Mouse (Mus musculus) heart, embryonic 16.5 days (tissue): ENCODE measurements around the gene Olfr469. TPM values are rescaled to one million over a fixed set of nuclear protein-coding genes. Genes with fewer than 3 reads are reported as not detected.
"Not testable (repeated sequence)": the region's sequence is repeated elsewhere in the genome, so short reads cannot be mapped to it uniquely, and the experiment has no call there.

ENCODE experiments used
- ATAC-seq: fragments of 200-750 bp; cut with Nextera tagmentation; replicated peaks from 2 replicates; pipeline ENCODE4 v1.8.0; 2017; ENCODE audit warnings: moderate number of reproducible peaks; ENCODE audit not compliant: insufficient read depth, low FRiP score; ENCODE audit errors: extremely low read depth
- H3K27ac ChIP-seq: fragments of 300-500 bp; sonication (generic); 2 replicates; pipeline ENCODE4 v1.5.1; 2014; ENCODE audit warnings: mild to moderate bottlenecking, low read length, control low read depth, moderate library complexity
- H3K27me3 ChIP-seq: fragments of 300-500 bp; sonication (generic); 2 replicates; pipeline ENCODE4 v1.6.1; 2014; ENCODE audit warnings: low read length, mixed read lengths; ENCODE audit not compliant: control insufficient read depth, insufficient read depth
- H3K36me3 ChIP-seq: fragments of 300-500 bp; sonication (generic); 2 replicates; pipeline ENCODE4 v1.6.1; 2014; ENCODE audit not compliant: control insufficient read depth, insufficient read depth
- H3K4me1 ChIP-seq: fragments of 300-500 bp; sonication (generic); 2 replicates; pipeline ENCODE4 v1.6.1; 2014; ENCODE audit warnings: low read length, mixed read lengths; ENCODE audit not compliant: control insufficient read depth, insufficient read depth
- H3K4me2 ChIP-seq: fragments of 300-500 bp; sonication (generic); 2 replicates; pipeline ENCODE4 v1.6.1; 2014; ENCODE audit warnings: low read depth, mild to moderate bottlenecking, control low read depth, low read length
- H3K4me3 ChIP-seq: fragments of 300-500 bp; sonication (generic); 2 replicates; pipeline ENCODE4 v1.5.1; 2014; ENCODE audit warnings: mild to moderate bottlenecking, control low read depth, low read length
- H3K9ac ChIP-seq: fragments of 300-500 bp; sonication (generic); 2 replicates; pipeline ENCODE4 v1.6.1; 2014; ENCODE audit warnings: low read length, control low read depth
- H3K9me3 ChIP-seq: fragments of 300-500 bp; sonication (generic); replicated peaks from 2 replicates; pipeline ENCODE4 v1.6.1; 2016; ENCODE audit warnings: low read length; ENCODE audit not compliant: control insufficient read depth
- WGBS: fragments of 180-500 bp; shearing (Covaris S2); extraction: QIAGEN DNeasy Blood & Tissue Kit; methylation state at CpG from one replicate; pipeline ENCODE4 v1.1.7; 2014; 5-methylcytosine and 5-hydroxymethylcytosine counted together
- polyA plus RNA-seq: library from polyadenylated mRNA; unstranded; fragments of >200 nt; fragmentation: Nextera tagmentation; extraction: Ambion mirVana; gene quantifications from 2 replicates; pipeline ENCODE4 v1.2.1, GENCODE M21; 2015

The Olfr469 gene
- polyA plus RNA-seq = not detected in 2 replicates

DNA sequence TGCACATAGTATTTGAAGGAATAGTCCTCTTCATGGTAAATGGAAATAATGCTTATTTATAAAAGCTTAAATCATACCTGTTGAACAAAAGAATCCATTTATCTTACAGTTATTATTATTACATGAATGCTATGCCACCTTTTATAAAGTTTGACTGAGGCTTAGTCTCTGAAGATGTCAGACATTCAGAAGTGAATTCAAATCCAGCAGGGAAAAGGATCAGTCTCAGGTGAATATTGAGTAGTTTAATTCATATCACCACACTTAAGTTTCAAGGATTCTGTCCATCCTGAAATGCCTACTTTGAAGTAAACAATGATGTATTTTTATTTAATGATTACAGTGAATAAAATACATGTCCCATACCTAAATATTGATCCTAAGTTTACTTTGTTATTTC lies at the start of gene Olfr469:
Gene Olfr469, minus strand, starts transcription at position 101 of the 400 bp plus-strand sequence.
- not testable (repeated sequence) for H3K27me3 ChIP-seq, H3K36me3 ChIP-seq, H3K4me1 ChIP-seq, ATAC-seq, H3K27ac ChIP-seq, H3K9ac ChIP-seq, H3K4me2 ChIP-seq, H3K4me3 ChIP-seq, H3K9me3 ChIP-seq

DNA sequence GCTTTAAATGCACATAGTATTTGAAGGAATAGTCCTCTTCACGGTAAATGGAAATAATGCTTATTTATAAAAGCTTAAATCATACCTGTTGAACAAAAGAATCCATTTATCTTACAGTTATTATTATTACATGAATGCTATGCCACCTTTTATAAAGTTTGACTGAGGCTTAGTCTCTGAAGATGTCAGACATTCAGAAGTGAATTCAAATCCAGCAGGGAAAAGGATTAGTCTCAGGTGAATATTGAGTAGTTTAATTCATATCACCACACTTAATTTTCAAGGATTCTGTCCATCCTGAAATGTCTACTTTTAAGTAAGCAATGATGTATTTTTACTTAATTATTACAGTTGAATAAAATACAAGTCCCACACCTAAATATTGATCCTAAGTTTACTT lies 22.0 kb upstream of the Olfr469 start, which contains the start of gene Olfr470:
Gene Olfr470, minus strand, starts transcription at position 101 of the 400 bp plus-strand sequence.
- H3K27me3 ChIP-seq, H3K9ac ChIP-seq, H3K4me3 ChIP-seq, H3K4me2 ChIP-seq, ATAC-seq, H3K9me3 ChIP-seq, H3K27ac ChIP-seq, H3K4me1 ChIP-seq, H3K36me3 ChIP-seq: not testable (repeated sequence)
- 60% methylated on average over 1 of the region's 1 CpGs for WGBS

DNA sequence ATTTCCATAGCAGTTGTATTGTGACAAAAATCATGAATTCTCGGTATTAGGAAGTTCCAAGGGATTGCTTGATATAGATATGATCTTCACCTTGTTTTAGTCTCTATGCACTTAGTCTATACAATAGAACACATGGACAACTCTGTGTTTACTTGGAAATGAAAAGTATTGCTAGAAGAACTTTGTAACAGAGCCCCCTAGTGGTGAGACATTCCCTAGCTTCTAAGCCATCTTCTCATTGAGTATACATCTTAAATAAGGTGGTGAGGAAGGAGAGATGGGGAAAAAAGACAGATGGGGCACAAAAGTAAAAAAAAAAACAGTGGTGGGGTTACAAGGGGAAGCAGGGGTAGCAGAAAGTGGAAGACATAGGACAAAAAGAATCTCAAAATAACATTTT lies 16.4 kb upstream of the Olfr469 start:
- no peaks in the 10 kb centered on the region for H3K36me3 ChIP-seq
- WGBS = 58% methylated on average over 1 of the region's 1 CpGs

DNA sequence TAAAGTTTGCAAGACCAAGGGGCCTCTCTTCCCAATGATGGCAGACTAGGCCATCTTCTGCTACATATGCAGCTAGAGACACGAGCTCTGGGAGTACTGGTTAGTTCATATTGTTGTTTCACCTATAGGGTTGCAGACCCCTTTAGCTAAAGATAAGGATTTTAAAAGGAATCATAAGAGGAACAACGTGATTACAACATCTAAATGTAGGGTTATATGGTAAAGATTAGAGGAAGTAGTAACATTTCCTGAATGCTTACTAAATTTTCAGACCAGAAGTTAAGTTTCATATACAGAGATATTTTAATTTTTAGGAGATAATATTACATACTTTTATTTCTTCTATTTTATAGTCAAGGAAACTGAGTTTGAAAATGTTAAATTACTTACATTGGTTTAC lies 1.5 kb downstream of the Olfr469 start:
- 57% methylated on average over 2 of the region's 2 CpGs for WGBS
- H3K4me2 ChIP-seq, H3K4me3 ChIP-seq, H3K36me3 ChIP-seq, H3K9ac ChIP-seq, H3K9me3 ChIP-seq, H3K27ac ChIP-seq, H3K4me1 ChIP-seq, ATAC-seq, H3K27me3 ChIP-seq: not testable (repeated sequence)

More for the DNA sequence above, 16.4 kb upstream of the Olfr469 start:
- H3K27ac ChIP-seq = no peak overlapping the region
- H3K4me1 ChIP-seq = no peaks in the 10 kb centered on the region
- no peaks in the 10 kb centered on the region for H3K27me3 ChIP-seq
- no peak for ATAC-seq
- no peak overlapping the region for H3K4me3 ChIP-seq
- H3K9ac ChIP-seq = no peak overlapping the region
- H3K9me3 ChIP-seq = no peaks in the 10 kb centered on the region
- no peak overlapping the region for H3K4me2 ChIP-seq

DNA sequence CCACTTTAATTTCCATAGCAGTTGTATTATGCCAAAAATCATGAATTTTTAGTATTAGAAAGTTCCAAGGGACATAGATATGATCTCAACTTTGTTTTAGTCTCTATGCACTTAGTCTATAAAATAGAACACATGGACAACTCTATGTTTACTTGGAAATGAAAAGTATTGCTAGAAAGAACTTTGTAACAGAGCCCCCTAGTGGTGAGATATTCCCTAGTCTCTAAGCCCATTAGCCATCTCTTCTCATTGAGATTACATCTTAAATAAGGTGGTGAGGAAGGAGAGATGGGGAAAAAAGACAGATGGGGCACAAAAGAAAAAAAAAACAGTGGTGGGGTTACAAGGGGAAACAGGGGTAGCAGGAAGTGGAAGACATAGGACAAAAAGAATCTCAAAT lies 5.9 kb downstream of the Olfr469 start:
- Histone ChIP-seq H3K9me3 (no peaks in the 10 kb centered on the region), H3K4me2 (no peak overlapping the region), H3K36me3 (no peaks in the 10 kb centered on the region), H3K27ac (no peak overlapping the region), H3K4me1 (no peaks in the 10 kb centered on the region), H3K9ac (no peak overlapping the region), H3K27me3 (no peaks in the 10 kb centered on the region), H3K4me3 (no peak overlapping the region)
- no peak for ATAC-seq

DNA sequence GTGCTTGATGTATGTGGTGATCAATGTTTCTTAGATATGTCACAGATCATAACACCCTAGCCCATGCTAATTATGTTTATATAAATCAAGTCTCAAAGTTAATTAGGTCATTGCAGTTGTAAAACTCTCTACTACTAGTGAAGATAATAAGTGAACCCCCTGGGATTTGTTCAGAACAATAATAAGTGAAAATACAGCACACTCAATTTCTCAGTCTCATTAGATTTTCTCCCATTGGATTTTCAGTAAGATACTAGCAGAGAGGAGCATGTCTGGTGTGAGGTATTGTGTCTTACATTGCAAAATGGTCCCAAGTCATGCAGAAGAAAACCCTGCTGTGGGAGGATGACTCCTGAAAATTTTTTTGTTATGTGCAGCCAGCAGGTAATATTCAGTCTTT lies 13.4 kb downstream of the Olfr469 start, which contains the start of gene Olfr467:
Gene Olfr467, plus strand, starts transcription at position 301 of the 400 bp plus-strand sequence.
- no peaks in the 10 kb centered on the region for H3K27me3 ChIP-seq
- H3K4me1 ChIP-seq = no peaks in the 10 kb centered on the region
- no peak within 1 kb of the TSS for H3K4me3 ChIP-seq
- no peak within 1 kb of the TSS for H3K9ac ChIP-seq
- H3K36me3 ChIP-seq = no peaks in the 10 kb centered on the region
- H3K4me2 ChIP-seq = no peak within 1 kb of the TSS
- H3K27ac ChIP-seq = no peak within 1 kb of the TSS
- H3K9me3 ChIP-seq = peaks cover 3% of the 10 kb centered on the region; the same call in 1 of the 2 replicates
- no peak for ATAC-seq

DNA sequence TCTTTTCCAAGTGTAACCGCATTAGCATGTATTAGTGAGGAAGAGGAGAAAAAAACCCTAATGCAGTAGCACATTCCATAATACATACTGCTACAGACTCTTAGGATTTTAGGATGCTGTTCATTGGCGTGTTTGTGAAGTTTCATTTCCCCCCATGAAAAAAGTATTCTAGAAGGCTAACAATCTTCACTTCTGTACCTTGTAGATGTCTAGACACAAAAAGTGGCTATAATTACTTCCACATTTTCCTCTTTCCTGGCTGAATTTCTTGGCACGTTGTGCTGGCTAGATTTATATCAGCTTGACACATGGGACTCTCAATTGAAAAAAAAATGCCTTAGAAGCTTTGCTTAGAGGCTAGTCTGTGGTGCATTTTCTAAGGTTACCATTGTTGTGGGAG lies 23.2 kb downstream of the Olfr469 start:
- ATAC-seq = no peak
- 57% methylated on average over 3 of the region's 3 CpGs for WGBS
- Histone ChIP-seq H3K36me3 (no peaks in the 10 kb centered on the region), H3K4me2 (no peak overlapping the region), H3K9me3 (no peaks in the 10 kb centered on the region), H3K4me1 (no peaks in the 10 kb centered on the region), H3K9ac (no peak overlapping the region), H3K4me3 (no peak overlapping the region), H3K27ac (no peak overlapping the region), H3K27me3 (no peaks in the 10 kb centered on the region)

DNA sequence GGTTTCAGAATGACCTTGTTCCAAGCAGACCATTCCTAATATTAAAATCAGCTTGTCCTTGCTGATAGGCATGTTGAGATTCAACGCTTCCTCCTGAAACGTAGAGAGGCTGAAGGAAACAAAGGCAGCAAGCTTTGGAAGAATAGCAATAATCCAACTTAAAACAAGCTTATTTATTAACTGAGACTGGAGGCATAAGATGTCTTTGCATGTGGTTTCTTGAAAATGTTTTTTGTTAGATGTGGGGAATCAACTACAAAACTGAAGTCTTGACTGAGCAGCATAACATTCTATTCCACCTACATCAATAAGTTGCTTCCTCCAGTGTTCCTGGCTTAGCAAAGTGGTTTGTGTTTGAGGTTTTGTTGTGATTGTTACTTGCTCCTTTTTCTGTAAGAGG lies 24.2 kb downstream of the Olfr469 start, which contains the start of gene Ovch2:
Gene Ovch2, minus strand, starts transcription at position 101 of the 400 bp plus-strand sequence.
- 86% methylated on average over 2 of the region's 2 CpGs for WGBS
- no peaks in the 10 kb centered on the region for H3K4me1 ChIP-seq
- no peak within 1 kb of the TSS for H3K4me3 ChIP-seq
- H3K9me3 ChIP-seq = no peaks in the 10 kb centered on the region
- no peak for ATAC-seq
- H3K4me2 ChIP-seq = no peak within 1 kb of the TSS
- no peaks in the 10 kb centered on the region for H3K27me3 ChIP-seq
- H3K27ac ChIP-seq = no peak within 1 kb of the TSS
- no peaks in the 10 kb centered on the region for H3K36me3 ChIP-seq
- H3K9ac ChIP-seq = no peak within 1 kb of the TSS

DNA sequence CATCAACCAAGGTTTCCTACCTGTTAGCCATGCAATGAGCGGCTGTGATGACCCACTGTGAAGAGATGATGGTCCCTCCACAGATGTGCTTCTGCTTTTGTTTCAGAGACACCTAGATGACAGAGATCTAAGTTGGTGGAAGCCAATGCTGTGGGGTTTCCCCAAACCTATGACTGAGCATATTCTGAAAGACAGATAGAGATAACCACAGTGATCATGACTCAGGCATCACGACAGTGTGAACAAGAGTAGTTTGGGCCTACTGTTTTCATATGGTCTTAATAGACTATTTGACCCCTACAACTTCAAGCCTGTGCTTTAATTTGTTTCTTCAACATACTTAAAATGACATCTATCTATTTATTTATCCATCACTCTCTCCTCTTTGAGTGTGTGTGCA lies 28.8 kb downstream of the Olfr469 start:
- no peak for ATAC-seq
- Histone ChIP-seq H3K4me3 (no peak overlapping the region), H3K36me3 (no peaks in the 10 kb centered on the region), H3K27me3 (no peaks in the 10 kb centered on the region), H3K27ac (no peak overlapping the region), H3K9me3 (no peaks in the 10 kb centered on the region), H3K4me2 (no peak overlapping the region), H3K4me1 (no peaks in the 10 kb centered on the region), H3K9ac (no peak overlapping the region)
- 77% methylated on average over 2 of the region's 2 CpGs for WGBS
